Mouse (Mus musculus) layer of hippocampus, adult 9-10 months (tissue): ENCODE measurements around the gene Sox5.
"Not testable (repeated sequence)": the region's sequence is repeated elsewhere in the genome, so short reads cannot be mapped to it uniquely, and the experiment has no call there.

Source experiments
- DNase-seq: peaks from one replicate; pipeline ENCODE4 v3.0.0; 2022; ENCODE audit warnings: low spot score

Gene Sox5

GRCm38 (mm10) chr6:144281661-144282060, 500.1 kb downstream of the Sox5 start:
- no peak for DNase-seq

- DNase-seq: no peak
Measured at GRCm38 (mm10) chr6:144278505-144279053, 503.2 kb downstream of the Sox5 start.

DNA sequence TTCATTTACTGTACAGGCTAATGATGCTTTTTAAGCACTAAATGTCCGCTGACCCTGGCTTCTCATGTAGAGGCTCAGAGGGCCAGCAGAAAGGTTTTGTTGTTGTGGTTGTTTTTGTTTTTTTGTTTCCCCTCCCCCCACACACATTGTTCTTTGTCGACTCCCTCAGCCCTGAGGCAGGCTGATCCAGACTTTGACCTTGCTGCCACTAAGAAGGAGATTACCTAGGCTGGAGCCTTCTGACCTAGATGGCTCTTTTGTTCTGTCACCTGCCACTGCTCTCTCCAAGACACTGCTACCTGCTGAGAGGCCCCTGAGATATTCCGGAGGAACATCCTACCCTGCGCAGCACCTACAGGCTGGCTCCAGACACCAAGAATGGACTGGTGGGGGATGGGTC, 508.4 kb downstream of the Sox5 start:
- not testable (repeated sequence) for DNase-seq

GRCm38 (mm10) chr6:144271326-144271725, 510.5 kb downstream of the Sox5 start:
- DNase-seq: no peak

DNA sequence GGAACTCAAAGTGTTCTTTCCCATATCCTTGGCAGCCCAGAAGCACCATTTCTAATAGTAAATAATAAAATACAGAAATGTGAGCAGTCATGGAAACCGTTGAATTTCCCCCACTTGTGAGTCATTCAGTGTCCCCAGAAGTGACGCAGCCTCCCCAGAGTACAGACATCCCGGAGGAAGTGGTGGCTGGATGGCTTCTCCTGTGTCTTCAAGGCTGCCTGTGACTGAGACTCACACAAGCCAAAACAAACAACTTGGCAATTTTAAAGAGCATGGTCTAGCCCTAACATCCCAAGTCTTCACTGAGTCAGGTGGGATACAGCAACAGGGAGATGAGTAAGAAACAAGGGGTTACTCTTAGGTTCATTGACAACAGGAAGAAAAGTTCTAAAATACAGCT, 511.5 kb downstream of the Sox5 start:
- DNase-seq: no peak

DNA sequence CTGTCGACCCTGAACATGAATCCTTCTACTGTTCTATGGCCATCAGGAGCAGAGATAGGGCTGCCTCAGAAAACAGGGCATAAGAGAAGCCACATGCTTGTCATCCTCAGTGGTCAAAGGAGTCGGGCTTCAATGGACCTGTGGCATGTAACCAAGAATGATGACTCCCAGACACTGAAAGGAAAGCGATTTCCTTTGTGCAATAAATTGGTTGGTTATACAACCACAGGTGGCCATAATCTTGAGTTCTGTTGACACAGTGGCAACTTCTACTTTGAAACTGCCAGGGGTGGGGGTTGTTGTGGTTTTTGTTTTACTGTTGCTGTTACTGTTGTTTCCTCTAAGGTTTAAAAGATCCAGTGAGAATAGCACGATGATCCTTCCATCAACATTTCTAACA, 512.1 kb downstream of the Sox5 start:
- no peak for DNase-seq

DNA sequence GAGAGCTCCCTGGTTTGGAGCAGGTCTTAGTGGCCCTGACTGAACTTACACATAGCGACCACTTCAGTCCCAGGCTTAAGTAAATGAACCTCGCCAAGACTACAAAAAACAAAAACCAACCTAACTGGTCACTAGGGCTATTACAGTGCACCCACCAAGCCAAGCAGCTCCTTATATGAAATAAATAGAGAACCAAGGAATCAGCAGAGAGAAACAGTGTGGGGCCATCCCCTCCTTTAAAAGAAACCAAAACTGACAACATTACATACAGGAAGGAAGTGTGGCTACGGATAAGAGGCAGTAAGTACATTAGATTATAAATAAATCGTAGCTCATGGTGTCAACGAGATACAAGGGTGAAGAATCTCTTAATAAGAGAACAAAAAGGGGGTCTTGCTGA, 516.0 kb downstream of the Sox5 start:
- no peak for DNase-seq

GRCm38 (mm10) chr6:144265004-144265403, 516.8 kb downstream of the Sox5 start:
- no peak for DNase-seq

- no peak for DNase-seq
Measured at GRCm38 (mm10) chr6:144264320-144264915, 517.4 kb downstream of the Sox5 start.

DNA sequence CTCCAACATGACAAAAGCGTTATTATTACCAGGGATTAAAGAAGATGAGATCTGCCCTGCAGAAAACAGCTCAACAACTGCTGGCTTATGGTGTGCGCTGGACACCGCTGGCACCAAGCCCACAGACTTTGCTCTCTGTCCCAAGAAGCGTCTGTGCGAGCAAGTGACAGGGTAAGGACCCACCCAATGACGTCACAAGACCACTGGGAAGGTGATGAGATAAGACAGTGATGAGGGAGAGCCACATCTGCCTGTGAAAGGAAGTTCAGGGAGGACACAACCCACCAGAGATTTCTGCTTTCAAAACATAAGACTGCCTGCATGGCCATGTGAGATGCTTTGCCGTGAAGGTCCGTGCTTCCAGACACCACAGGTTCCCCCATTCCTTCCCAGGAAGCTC, 525.3 kb downstream of the Sox5 start:
- no peak for DNase-seq

- DNase-seq: no peak
Measured at GRCm38 (mm10) chr6:144252191-144252718, 529.5 kb downstream of the Sox5 start.

- DNase-seq: peak; percentile 5
Measured at GRCm38 (mm10) chr6:144251222-144252170, 530.3 kb downstream of the Sox5 start.

- DNase-seq: no peak
Measured at GRCm38 (mm10) chr6:144250625-144251181, 531.1 kb downstream of the Sox5 start.

DNA sequence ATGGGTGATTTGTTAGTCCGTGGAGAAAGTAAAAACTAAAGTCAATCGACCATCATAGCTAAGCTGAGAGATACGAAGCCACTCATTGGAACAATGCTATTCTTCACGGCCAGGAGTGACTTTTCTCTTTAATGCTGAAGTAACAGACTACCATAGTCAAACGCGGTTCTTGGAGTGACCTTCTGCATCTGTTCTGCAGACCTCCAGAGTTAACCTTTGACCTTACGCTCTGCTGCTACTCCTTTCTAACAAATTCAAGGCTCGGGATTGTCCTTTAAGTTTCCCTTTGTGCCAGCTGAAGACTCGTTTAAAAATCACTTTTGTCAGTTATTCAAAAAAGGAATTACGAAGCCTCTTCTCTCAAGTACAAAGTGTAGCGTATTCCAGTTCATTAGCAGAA, 545.2 kb downstream of the Sox5 start:
- no peak for DNase-seq

DNA sequence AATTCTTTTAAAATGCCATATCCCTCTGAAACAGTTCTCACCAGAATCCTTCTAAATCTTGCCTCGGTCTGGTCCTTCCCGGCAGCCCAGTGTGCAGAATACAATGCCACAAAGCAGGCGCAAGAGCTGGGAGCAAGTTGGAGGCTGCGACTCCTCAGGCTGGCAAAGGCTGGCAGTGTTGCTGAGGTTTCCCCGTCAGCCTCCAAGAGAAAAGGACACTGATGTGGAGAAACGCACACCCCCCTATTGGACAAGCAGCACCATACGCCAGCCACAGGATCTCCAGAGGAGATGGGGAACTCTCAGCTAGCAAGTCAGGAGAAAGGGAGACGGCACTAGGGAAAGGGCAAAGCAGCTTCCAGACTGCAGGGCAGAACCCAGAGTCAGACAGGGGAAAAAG, 577.8 kb downstream of the Sox5 start:
- no peak for DNase-seq

DNA sequence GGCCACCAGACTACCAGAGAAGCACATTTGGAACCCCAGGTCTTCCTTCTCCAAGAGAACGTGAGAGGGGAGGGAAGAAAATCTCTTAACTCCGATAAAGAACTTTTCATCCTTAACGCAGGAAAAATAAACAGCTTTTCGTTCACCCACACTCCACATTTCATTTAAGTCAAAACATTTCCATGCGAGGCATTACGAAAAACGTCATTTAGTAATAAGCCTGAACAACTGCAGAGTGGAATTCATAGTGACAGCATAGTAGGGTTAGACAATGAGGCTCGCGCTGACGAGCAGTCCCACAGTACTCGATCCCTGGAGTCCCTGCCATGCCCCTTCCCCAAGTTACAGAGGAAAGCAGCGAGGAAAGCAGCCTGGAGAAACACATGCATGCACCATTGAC, 578.8 kb downstream of the Sox5 start:
- no peak for DNase-seq

GRCm38 (mm10) chr6:144201402-144202040, 580.3 kb downstream of the Sox5 start:
- no peak for DNase-seq

DNA sequence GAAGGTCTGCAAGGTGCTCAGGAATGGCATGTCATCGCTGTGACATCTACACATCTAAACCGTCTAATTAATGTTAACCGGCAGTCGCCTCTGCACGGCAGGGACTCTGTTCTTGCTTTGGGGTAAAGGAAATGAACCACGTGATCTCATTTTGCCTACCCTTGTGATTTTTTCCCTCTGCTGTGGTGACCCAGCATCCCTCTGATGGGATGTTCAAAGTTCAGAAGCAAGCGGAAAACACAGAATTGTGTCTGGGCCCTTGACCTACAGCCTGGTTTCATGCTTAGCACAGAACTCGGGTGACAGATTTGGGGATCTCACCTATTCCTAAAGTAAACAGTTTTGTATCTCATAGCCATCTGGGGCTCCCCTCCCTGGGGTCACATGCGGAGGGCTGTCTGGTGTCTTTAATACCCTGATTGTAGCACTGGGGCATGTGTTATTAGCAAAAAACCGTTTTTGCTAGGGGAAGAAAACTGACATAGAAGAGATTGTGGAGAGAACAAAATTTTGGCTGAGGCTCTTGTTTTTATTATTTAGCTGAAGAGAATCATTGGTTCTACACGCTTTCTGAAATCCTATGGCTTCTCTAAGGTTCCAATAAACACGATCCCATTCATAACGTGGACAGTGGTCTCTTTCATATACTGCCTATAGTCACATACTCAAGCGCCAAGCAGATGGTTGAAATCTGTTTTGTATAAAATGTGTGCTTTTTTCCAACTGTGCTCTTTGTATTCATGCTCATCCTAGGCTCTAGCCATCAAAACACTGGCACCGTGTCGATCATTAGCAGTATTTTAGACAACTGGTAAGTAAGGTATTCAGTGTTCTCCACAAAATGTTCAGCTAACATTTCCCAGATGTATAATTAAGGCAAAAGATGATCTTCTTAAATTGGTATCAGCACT, 584.3 kb downstream of the Sox5 start:
- DNase-seq: no peak

GRCm38 (mm10) chr6:144195934-144196333, 585.8 kb downstream of the Sox5 start:
- no peak for DNase-seq

DNA sequence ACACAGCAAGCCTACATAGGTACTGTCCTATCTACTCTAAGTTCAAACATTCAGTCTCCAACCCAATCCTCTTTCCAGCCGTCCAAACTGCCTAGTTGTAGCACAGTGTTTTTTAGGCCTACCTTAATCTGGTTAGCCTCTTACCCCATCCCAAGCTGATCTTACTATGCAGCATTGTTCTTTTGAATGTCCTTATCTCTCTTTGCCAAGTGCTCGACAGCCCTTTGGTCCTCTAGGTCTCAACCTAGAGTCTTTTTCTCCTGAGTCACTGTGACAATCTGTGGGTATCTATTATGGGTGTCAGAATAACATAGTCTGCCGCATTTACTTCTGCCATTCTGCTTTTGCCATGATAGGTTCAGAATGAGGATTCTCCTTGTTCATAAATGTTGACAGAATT, 598.7 kb downstream of the Sox5 start:
- DNase-seq: no peak

- DNase-seq: not testable (repeated sequence)
Measured at GRCm38 (mm10) chr6:144182429-144182828, 599.3 kb downstream of the Sox5 start.
